In the genomic region with DNA sequence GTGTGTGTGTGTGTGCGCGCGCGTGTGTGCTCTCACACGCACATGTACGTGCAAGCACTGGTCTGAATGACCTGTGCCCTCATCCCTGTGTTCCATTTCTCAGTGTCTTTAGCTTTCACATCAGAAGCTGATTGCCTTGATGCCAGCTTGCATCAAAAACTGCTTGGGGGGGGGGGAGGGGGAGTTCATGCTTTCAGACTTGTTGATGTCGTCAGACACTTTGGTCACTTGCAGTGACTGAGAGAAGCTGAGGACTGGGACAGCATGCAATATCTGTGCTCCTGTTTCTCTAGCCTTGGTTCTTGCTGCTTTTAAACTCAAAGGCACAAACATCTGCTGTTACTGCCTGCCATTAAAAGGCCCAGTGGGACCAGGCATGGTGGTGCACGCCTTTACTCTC, we compare ENCODE assay signal across 10 mouse cellular contexts. TPM values are rescaled to one million over a fixed set of nuclear protein-coding genes. Genes with fewer than 3 reads are reported as not detected.
A peak's percentile ranks its signal among the peaks of the same experiment; 100 is the strongest.
DNase-seq lines count a peak whose midpoint lies in the region; ATAC-seq and TF ChIP-seq lines count a peak whose summit lies in the region.
"Had no signal": no experiment of that assay in that cellular context is flagged by ENCODE, and none has a peak within 500 bp of the region (broad histone marks: within the 10 kb centered on the region; RNA-seq: fewer than 3 reads in every experiment).

No protein-coding gene starts in this region.

- 75% methylated on average over 8 of the region's 8 CpGs for WGBS in heart, postnatal 0 days
- WGBS in embryonic facial prominence, embryonic 13.5 days: 82% methylated on average over 8 of the region's 8 CpGs
- 67% methylated on average over 8 of the region's 8 CpGs for WGBS in limb, embryonic 13.5 days

- no peak for DNase-seq in heart, postnatal 0 days (ENCODE audit: low spot score)
- DNase-seq in heart, postnatal 36 days: no peak
- DNase-seq in adipocyte (ENCODE audit: low spot score): peak; percentile 76
- DNase-seq in retina, postnatal 1 day: no peak
- no peak for DNase-seq in testis, postnatal 14 days (ENCODE audit: low spot score)
- DNase-seq in right cerebral cortex, adult 2 months (ENCODE audit: low spot score in 2 of 2): no peak
- DNase-seq: thymus, postnatal 25 days had no signal

- no peak overlapping the region for H3K4me3 ChIP-seq in heart, postnatal 0 days (ENCODE audit: low read depth, low read length)
- H3K4me3 ChIP-seq in embryonic facial prominence, embryonic 13.5 days: no peak overlapping the region
- H3K4me3 ChIP-seq in limb, embryonic 13.5 days: no peak overlapping the region
- H3K4me3 ChIP-seq: heart, adult 2 months had no signal

- peaks cover 16% of the 10 kb centered on the region for H3K4me1 ChIP-seq in heart, postnatal 0 days (ENCODE audit: control insufficient read depth, insufficient read depth)
- peaks cover 30% of the 10 kb centered on the region for H3K4me1 ChIP-seq in embryonic facial prominence, embryonic 13.5 days
- peaks cover 36% of the 10 kb centered on the region for H3K4me1 ChIP-seq in limb, embryonic 13.5 days

- H3K27ac ChIP-seq in heart, postnatal 0 days (ENCODE audit: low read depth): peak overlapping the region; percentile 7; the same call in 1 of the 2 replicates
- peak overlapping the region; percentile 78 for H3K27ac ChIP-seq in embryonic facial prominence, embryonic 13.5 days
- peak overlapping the region; percentile 95 for H3K27ac ChIP-seq in limb, embryonic 13.5 days

- intact Hi-C loops in heart, postnatal 36 days (cut with DNase I): loop anchor here (5.0 kb wide), 1 partner anchor 34 kb away; no protein-coding TSS in a partner anchor

- no peaks in the 10 kb centered on the region for H3K27me3 ChIP-seq in heart, postnatal 0 days (ENCODE audit: control insufficient read depth, insufficient read depth, low read length)
- H3K27me3 ChIP-seq in embryonic facial prominence, embryonic 13.5 days: no peaks in the 10 kb centered on the region
- H3K27me3 ChIP-seq in limb, embryonic 13.5 days: no peaks in the 10 kb centered on the region

- no peaks in the 10 kb centered on the region for H3K9me3 ChIP-seq in heart, postnatal 0 days (replicated peaks; ENCODE audit: control insufficient read depth, low read length)
- H3K9me3 ChIP-seq in embryonic facial prominence, embryonic 13.5 days: no peaks in the 10 kb centered on the region
- H3K9me3 ChIP-seq in limb, embryonic 13.5 days: no peaks in the 10 kb centered on the region

- no peak overlapping the region for H3K4me2 ChIP-seq in heart, postnatal 0 days (ENCODE audit: low read depth, low read length)
- H3K4me2 ChIP-seq in embryonic facial prominence, embryonic 13.5 days: no peak overlapping the region
- H3K4me2 ChIP-seq in limb, embryonic 13.5 days (replicated peaks): peak overlapping the region; percentile 21; the same call in 1 of the 2 replicates

- no peaks in the 10 kb centered on the region for H3K36me3 ChIP-seq in heart, postnatal 0 days (replicated peaks; ENCODE audit: control insufficient read depth, insufficient read depth, low read length)
- no peaks in the 10 kb centered on the region for H3K36me3 ChIP-seq in embryonic facial prominence, embryonic 13.5 days
- no peaks in the 10 kb centered on the region for H3K36me3 ChIP-seq in limb, embryonic 13.5 days

- no peak for TF ChIP-seq CTCF in heart, postnatal 0 days (IDR thresholded peaks at IDR 0.05; ENCODE audit: low read depth)

- no peak overlapping the region for H3K9ac ChIP-seq in heart, postnatal 0 days (replicated peaks; ENCODE audit: low read depth, low read length)
- peak overlapping the region; percentile 32; the same call in 1 of the 2 replicates for H3K9ac ChIP-seq in embryonic facial prominence, embryonic 13.5 days
- H3K9ac ChIP-seq in limb, embryonic 13.5 days: peak overlapping the region; percentile 39; the same call in 1 of the 2 replicates

- no peak for ATAC-seq in heart, postnatal 0 days (ENCODE audit: insufficient read depth, low read depth)
- ATAC-seq in embryonic facial prominence, embryonic 13.5 days (ENCODE audit: insufficient number of reproducible peaks, insufficient read depth, low FRiP score, low TSS enrichment, low read depth): no peak
- no peak; the same call in 1 of the 2 replicates for ATAC-seq in limb, embryonic 13.5 days (ENCODE audit: low FRiP score, low read depth)

- no peak for TF ChIP-seq EP300 in heart, postnatal 0 days (IDR thresholded peaks at IDR 0.05; ENCODE audit: low read depth)

RNA-seq across cellular contexts. Expression of a gene that starts 36.7 kb away (rescaled TPM):
- 9.2 and 12.1 TPM in 2 replicates for total RNA-seq in heart, postnatal 0 days (2014; rRNA removed; ENCODE audit: low replicate concordance)
- polyA plus RNA-seq in heart, postnatal 0 days (2015; fragmentation: Nextera tagmentation; extraction: Ambion mirVana): 39.8 and 39.9 TPM in 2 replicates
- total RNA-seq in heart, postnatal 36 days (2021): 10 to 100 TPM; 22.6 to 23.7 TPM
- 89.6 and 90.4 TPM in 2 replicates for polyA plus RNA-seq in embryonic facial prominence, embryonic 13.5 days (2015; fragmentation: Nextera tagmentation; extraction: Ambion mirVana)
- 81.0 and 90.6 TPM in 2 replicates for polyA plus RNA-seq in limb, embryonic 13.5 days (2015; fragmentation: Nextera tagmentation; extraction: Ambion mirVana)

RNA-seq across cellular contexts. Expression of a gene that starts 37.3 kb away (rescaled TPM):
- total RNA-seq in heart, postnatal 0 days (2014; rRNA removed; ENCODE audit: low replicate concordance): 31.3 and 55.4 TPM in 2 replicates
- polyA plus RNA-seq in heart, postnatal 0 days (2015; fragmentation: Nextera tagmentation; extraction: Ambion mirVana): 7.7 and 11.0 TPM in 2 replicates
- 10 to 100 TPM; 54.3 to 54.6 TPM for total RNA-seq in heart, postnatal 36 days (2021)
- 13.3 and 13.4 TPM in 2 replicates for polyA plus RNA-seq in embryonic facial prominence, embryonic 13.5 days (2015; fragmentation: Nextera tagmentation; extraction: Ambion mirVana)
- 14.1 and 16.5 TPM in 2 replicates for polyA plus RNA-seq in limb, embryonic 13.5 days (2015; fragmentation: Nextera tagmentation; extraction: Ambion mirVana)

Comparison
In these comparisons a context has a peak if more than half of its experiments do, and no peak if none do; other contexts are left out.
1. H3K27ac ChIP-seq: peak in every context shown above with its lines; median percentile 95 in limb, embryonic 13.5 days; 78 in embryonic facial prominence, embryonic 13.5 days; 7 in heart, postnatal 0 days.